Mouse (Mus musculus) neural tube, embryonic 15.5 days (tissue): ENCODE data around the gene Gm20388. TPM values are rescaled to one million over a fixed set of nuclear protein-coding genes. Genes with fewer than 3 reads are reported as not detected.

ENCODE experiments used
- ATAC-seq: fragments of 200-750 bp; cut with Nextera tagmentation; 2 replicates; pipeline ENCODE4 v1.8.0; 2017; ENCODE audit warnings: mild to moderate bottlenecking, moderate TSS enrichment, moderate library complexity; ENCODE audit not compliant: low FRiP score
- H3K27ac ChIP-seq: fragments of 300-500 bp; sonication (generic); replicated peaks from 2 replicates; pipeline ENCODE4 v1.5.1; 2015; ENCODE audit warnings: mild to moderate bottlenecking, inconsistent platforms
- H3K27me3 ChIP-seq: fragments of 300-500 bp; sonication (generic); replicated peaks from 2 replicates; pipeline ENCODE4 v1.6.1; 2015; ENCODE audit warnings: inconsistent platforms
- H3K36me3 ChIP-seq: fragments of 300-500 bp; sonication (generic); 2 replicates; pipeline ENCODE4 v1.6.1; 2015; ENCODE audit warnings: inconsistent platforms
- H3K4me1 ChIP-seq: fragments of 300-500 bp; sonication (generic); 2 replicates; pipeline ENCODE4 v1.6.1; 2015; ENCODE audit warnings: inconsistent platforms
- H3K4me2 ChIP-seq: fragments of 300-500 bp; sonication (generic); 2 replicates; pipeline ENCODE4 v1.6.1; 2015; ENCODE audit warnings: inconsistent platforms, mild to moderate bottlenecking, moderate library complexity
- H3K4me3 ChIP-seq: fragments of 300-500 bp; sonication (generic); replicated peaks from 2 replicates; pipeline ENCODE4 v1.5.1; 2015; ENCODE audit warnings: mild to moderate bottlenecking, inconsistent platforms
- H3K9ac ChIP-seq: fragments of 300-500 bp; sonication (generic); replicated peaks from 2 replicates; pipeline ENCODE4 v1.6.1; 2015; ENCODE audit warnings: mild to moderate bottlenecking, inconsistent platforms
- H3K9me3 ChIP-seq: fragments of 300-500 bp; sonication (generic); replicated peaks from 2 replicates; pipeline ENCODE4 v1.6.1; 2016; ENCODE audit warnings: inconsistent platforms
- WGBS: fragments of 180-500 bp; shearing (Covaris S2); methylation state at CpG from one replicate; pipeline ENCODE4 v1.1.7; 2015; ENCODE audit warnings: mixed read lengths; 5-methylcytosine and 5-hydroxymethylcytosine counted together
- polyA plus RNA-seq: library from polyadenylated mRNA; unstranded; fragments of >200 nt; fragmentation: Nextera tagmentation; extraction: Ambion mirVana; gene quantifications from 2 replicates; pipeline ENCODE4 v1.2.1, GENCODE M21; 2015

Gm20388 gene
- polyA plus RNA-seq, 1 experiment from 2014 or later: not detected

GRCm38 (mm10) chr8:123242107-123242923, 3331.7 kb downstream of the Gm20388 start:
- no peaks in the 10 kb centered on the region for H3K9me3 ChIP-seq
- H3K9ac ChIP-seq: no peak overlapping the region
- no peak overlapping the region for H3K27ac ChIP-seq
- H3K4me1 ChIP-seq: no peaks in the 10 kb centered on the region
- WGBS: 85% methylated on average over 7 of the region's 7 CpGs
- H3K4me2 ChIP-seq: no peak overlapping the region
- peaks cover 58% of the 10 kb centered on the region for H3K36me3 ChIP-seq
- no peak overlapping the region for H3K4me3 ChIP-seq
- no peaks in the 10 kb centered on the region for H3K27me3 ChIP-seq
- ATAC-seq: no peak

- H3K4me3 ChIP-seq: no peak overlapping the region
- WGBS: 69% methylated on average over 11 of the region's 11 CpGs
- no peak overlapping the region for H3K27ac ChIP-seq
- ATAC-seq: 0 out of 2 replicates have a peak, but pooled peaks have one; percentile 8
- H3K27me3 ChIP-seq: no peaks in the 10 kb centered on the region
- H3K4me2 ChIP-seq: no peak overlapping the region
- H3K9ac ChIP-seq: no peak overlapping the region
- H3K9me3 ChIP-seq: no peaks in the 10 kb centered on the region
- H3K4me1 ChIP-seq: no peaks in the 10 kb centered on the region
- peaks cover 65% of the 10 kb centered on the region for H3K36me3 ChIP-seq
Observed at GRCm38 (mm10) chr8:123243053-123243452, 3332.4 kb downstream of the Gm20388 start.

GRCm38 (mm10) chr8:123244382-123244781, 3333.7 kb downstream of the Gm20388 start:
- Histone ChIP-seq H3K4me1 (no peaks in the 10 kb centered on the region), H3K9ac (no peak overlapping the region), H3K4me3 (no peak overlapping the region), H3K27ac (no peak overlapping the region), H3K9me3 (no peaks in the 10 kb centered on the region), H3K27me3 (no peaks in the 10 kb centered on the region), H3K36me3 (peaks cover 78% of the 10 kb centered on the region), H3K4me2 (no peak overlapping the region)
- WGBS: 88% methylated on average over 4 of the region's 4 CpGs
- no peak for ATAC-seq

GRCm38 (mm10) chr8:123245543-123245942, 3334.9 kb downstream of the Gm20388 start:
- no peak for ATAC-seq
- Histone ChIP-seq H3K9ac (no peak overlapping the region), H3K4me2 (no peak overlapping the region), H3K36me3 (peaks cover 90% of the 10 kb centered on the region), H3K27me3 (no peaks in the 10 kb centered on the region), H3K4me1 (no peaks in the 10 kb centered on the region), H3K4me3 (no peak overlapping the region), H3K27ac (no peak overlapping the region), H3K9me3 (no peaks in the 10 kb centered on the region)
- WGBS: 92% methylated on average over 12 of the region's 12 CpGs

- H3K27ac ChIP-seq: no peak overlapping the region
- no peak overlapping the region for H3K4me3 ChIP-seq
- peaks cover 91% of the 10 kb centered on the region for H3K36me3 ChIP-seq
- 94% methylated on average over 6 of the region's 6 CpGs for WGBS
- ATAC-seq: no peak
- no peaks in the 10 kb centered on the region for H3K9me3 ChIP-seq
- H3K9ac ChIP-seq: no peak overlapping the region
- H3K27me3 ChIP-seq: no peaks in the 10 kb centered on the region
- peaks cover 11% of the 10 kb centered on the region for H3K4me1 ChIP-seq
- H3K4me2 ChIP-seq: no peak overlapping the region
Observed at GRCm38 (mm10) chr8:123247748-123248147, 3337.1 kb downstream of the Gm20388 start.

GRCm38 (mm10) chr8:123248596-123248995, 3338.0 kb downstream of the Gm20388 start:
- Histone ChIP-seq H3K9ac (no peak overlapping the region), H3K4me3 (no peak overlapping the region), H3K27me3 (no peaks in the 10 kb centered on the region), H3K4me2 (no peak overlapping the region), H3K4me1 (peaks cover 18% of the 10 kb centered on the region), H3K27ac (no peak overlapping the region), H3K9me3 (no peaks in the 10 kb centered on the region), H3K36me3 (peaks cover 83% of the 10 kb centered on the region)
- whole genome bisulfite sequencing: 93% methylated on average over 8 of the region's 8 CpGs
- no peak for ATAC-seq

GRCm38 (mm10) chr8:123250940-123251339, 3340.3 kb downstream of the Gm20388 start:
- peaks cover 31% of the 10 kb centered on the region for H3K4me1 ChIP-seq
- H3K27ac ChIP-seq: no peak overlapping the region
- no peak overlapping the region for H3K4me2 ChIP-seq
- no peak for ATAC-seq
- H3K4me3 ChIP-seq: no peak overlapping the region
- H3K9ac ChIP-seq: no peak overlapping the region
- H3K27me3 ChIP-seq: no peaks in the 10 kb centered on the region
- H3K9me3 ChIP-seq: no peaks in the 10 kb centered on the region
- peaks cover 64% of the 10 kb centered on the region for H3K36me3 ChIP-seq
- 96% methylated on average over 5 of the region's 5 CpGs for WGBS

GRCm38 (mm10) chr8:123252925-123253324, 3342.3 kb downstream of the Gm20388 start:
- no peaks in the 10 kb centered on the region for H3K9me3 ChIP-seq
- 61% methylated on average over 4 of the region's 4 CpGs for WGBS
- H3K4me3 ChIP-seq: peak overlapping the region; percentile 98
- peak overlapping the region; percentile 97 for H3K4me2 ChIP-seq
- H3K27me3 ChIP-seq: no peaks in the 10 kb centered on the region
- peaks cover 41% of the 10 kb centered on the region for H3K4me1 ChIP-seq
- H3K9ac ChIP-seq: peak overlapping the region; percentile 98
- no peak for ATAC-seq
- H3K27ac ChIP-seq: no peak overlapping the region
- H3K36me3 ChIP-seq: peaks cover 62% of the 10 kb centered on the region

- Histone ChIP-seq H3K4me3 (peak overlapping the region; percentile 98), H3K36me3 (peaks cover 62% of the 10 kb centered on the region), H3K27ac (peak overlapping the region; percentile 94), H3K4me1 (peaks cover 41% of the 10 kb centered on the region), H3K9me3 (no peaks in the 10 kb centered on the region), H3K4me2 (peak overlapping the region; percentile 97), H3K9ac (peak overlapping the region; percentile 98), H3K27me3 (no peaks in the 10 kb centered on the region)
- 1% methylated on average over 37 of the region's 40 CpGs for WGBS
- peak; percentile 48 for ATAC-seq
Observed at GRCm38 (mm10) chr8:123253451-123254098, 3342.9 kb downstream of the Gm20388 start.

- H3K36me3 ChIP-seq: peaks cover 61% of the 10 kb centered on the region
- peak within 1 kb of the TSS; percentile 98 for H3K9ac ChIP-seq
- peak within 1 kb of the TSS; percentile 94 for H3K27ac ChIP-seq
- H3K27me3 ChIP-seq: no peaks in the 10 kb centered on the region
- peak within 1 kb of the TSS; percentile 98 for H3K4me3 ChIP-seq
- peak within 1 kb of the TSS; percentile 97 for H3K4me2 ChIP-seq
- WGBS: under 1% methylated on average over 88 of the region's 99 CpGs
- no peaks in the 10 kb centered on the region for H3K9me3 ChIP-seq
- ATAC-seq: peak; percentile 95
- peaks cover 41% of the 10 kb centered on the region for H3K4me1 ChIP-seq
Observed at GRCm38 (mm10) chr8:123254099-123254885, 3343.7 kb downstream of the Gm20388 start, which contains the start of the genes Zfp276 and Vps9d1. TSS of gene Zfp276 (plus strand) at chr8:123254195. TSS of gene Vps9d1 (minus strand) at chr8:123254348.

- H3K9me3 ChIP-seq: no peaks in the 10 kb centered on the region
- H3K9ac ChIP-seq: peak overlapping the region; percentile 98
- peak overlapping the region; percentile 97 for H3K4me2 ChIP-seq
- ATAC-seq: no peak
- H3K4me1 ChIP-seq: peaks cover 41% of the 10 kb centered on the region
- WGBS: 72% methylated on average over 6 of the region's 6 CpGs
- H3K36me3 ChIP-seq: peaks cover 61% of the 10 kb centered on the region
- H3K27ac ChIP-seq: no peak overlapping the region
- no peaks in the 10 kb centered on the region for H3K27me3 ChIP-seq
- peak overlapping the region; percentile 98 for H3K4me3 ChIP-seq
Observed at GRCm38 (mm10) chr8:123255170-123255569, 3344.5 kb downstream of the Gm20388 start.
